Mouse (Mus musculus) myocyte (in vitro differentiated cells): ENCODE data around the gene Etv6. TPM values are rescaled to one million over a fixed set of nuclear protein-coding genes. Genes with fewer than 3 reads are reported as not detected.

Source experiments
- H3K27me3 ChIP-seq: one replicate; pipeline ENCODE4 v1.6.1; 2011; ENCODE audit not compliant: control insufficient read depth, insufficient read depth, insufficient read length
- H3K36me3 ChIP-seq: one replicate; pipeline ENCODE4 v1.6.1; 2011; ENCODE audit not compliant: control insufficient read depth, insufficient read depth
- H3K4me2 ChIP-seq: one replicate; pipeline ENCODE4 v1.6.1; 2011; ENCODE audit warnings: low read depth, control low read depth
- H3K4me3 ChIP-seq: one replicate; pipeline ENCODE4 v1.5.1; 2011; ENCODE audit warnings: mild to moderate bottlenecking, control low read depth, moderate library complexity
- H3K79me2 ChIP-seq: one replicate; pipeline ENCODE4 v1.6.1; 2011; ENCODE audit not compliant: control insufficient read depth, insufficient read depth
- H3ac ChIP-seq: one replicate; pipeline ENCODE4 v1.6.1; 2011; ENCODE audit not compliant: control insufficient read depth, insufficient read length
- CEBPB ChIP-seq: IDR thresholded peaks from 2 replicates; pipeline ENCODE4 v1.6.1; 2011; ENCODE audit warnings: mild to moderate bottlenecking, moderate library complexity; ENCODE audit not compliant: poor library complexity, insufficient read depth, severe bottlenecking
- E2F4 ChIP-seq: IDR thresholded peaks from one replicate; pipeline ENCODE4 v1.6.1; 2011; ENCODE audit warnings: mild to moderate bottlenecking, control low read depth, moderate library complexity; ENCODE audit not compliant: insufficient read depth
- MAX ChIP-seq: IDR thresholded peaks from one replicate; pipeline ENCODE4 v1.6.1; 2011; ENCODE audit warnings: low read depth, mild to moderate bottlenecking, control low read depth
- MYOD1 ChIP-seq, 3 experiments: IDR thresholded peaks; one replicate each; pipeline ENCODE4 v1.6.1; 2011; ENCODE audit warnings: control low read depth in 2 of 3, low read depth in 2 of 3, mild to moderate bottlenecking in 2 of 3, moderate library complexity in 1 of 3; ENCODE audit not compliant: insufficient read length in 2 of 3, control insufficient read depth in 1 of 3
- MYOG ChIP-seq, 3 experiments: IDR thresholded peaks; one replicate each; pipeline ENCODE4 v1.6.1; 2011; ENCODE audit warnings: control low read depth in 2 of 3, low read depth in 2 of 3, mild to moderate bottlenecking in 2 of 3; ENCODE audit not compliant: insufficient read length in 2 of 3, control insufficient read depth in 1 of 3, insufficient read depth in 1 of 3
- POLR2A ChIP-seq: IDR thresholded peaks from one replicate; pipeline ENCODE4 v1.6.1; 2011; ENCODE audit warnings: low read depth, mild to moderate bottlenecking, control low read depth, moderate library complexity; ENCODE audit not compliant: insufficient read length
- POLR2AphosphoS2 ChIP-seq: IDR thresholded peaks from one replicate; pipeline ENCODE4 v1.6.1; 2011; ENCODE audit warnings: low read depth, control low read depth; ENCODE audit not compliant: insufficient read length
- REST ChIP-seq: IDR thresholded peaks from one replicate; pipeline ENCODE4 v1.6.1; 2011; ENCODE audit warnings: mild to moderate bottlenecking, control low read depth, moderate library complexity; ENCODE audit not compliant: insufficient read depth, insufficient read length
- SRF ChIP-seq: IDR thresholded peaks from one replicate; pipeline ENCODE4 v1.6.1; 2011; ENCODE audit warnings: low read depth; ENCODE audit not compliant: control insufficient read depth, insufficient read length
- TCF12 ChIP-seq: IDR thresholded peaks from one replicate; pipeline ENCODE4 v1.6.1; 2011; ENCODE audit warnings: mild to moderate bottlenecking, control low read depth; ENCODE audit not compliant: poor library complexity, insufficient read depth, severe bottlenecking
- TCF3 ChIP-seq: IDR thresholded peaks from one replicate; pipeline ENCODE4 v1.6.1; 2011; ENCODE audit warnings: low read depth, control low read depth; ENCODE audit not compliant: insufficient read length
- USF1 ChIP-seq: IDR thresholded peaks from one replicate; pipeline ENCODE4 v1.6.1; 2011; ENCODE audit warnings: low read depth, mild to moderate bottlenecking, control low read depth, moderate library complexity
- polyA plus RNA-seq: library from polyadenylated mRNA; unstranded; fragments of >200 nt; fragmentation: generic; extraction: Trizol; gene quantifications from one replicate; pipeline ENCODE4 v1.2.1, GENCODE M21; 2012; ENCODE audit warnings: missing spikeins

The Etv6 gene
- polyA plus RNA-seq, 1 experiment, result 6.8 TPM

DNA sequence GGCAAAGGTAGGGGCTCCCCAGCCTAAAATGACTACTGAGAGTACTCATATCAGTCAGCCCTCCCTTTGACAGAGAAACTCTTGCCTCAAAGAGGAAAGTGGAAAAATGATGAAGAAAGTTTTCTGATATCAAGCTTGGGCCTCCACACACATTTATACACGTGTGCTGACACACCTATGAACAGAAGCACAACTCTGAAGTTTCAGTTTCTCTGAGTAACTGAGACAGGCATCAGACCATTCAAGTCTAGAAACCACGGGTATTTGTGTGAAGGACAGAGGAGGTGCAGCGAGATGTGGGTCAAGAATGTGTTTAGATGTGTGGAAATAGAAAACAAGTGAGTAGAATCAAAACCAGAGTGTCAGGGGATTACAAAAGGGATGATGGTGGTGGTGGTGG lies 246.6 kb downstream of the Etv6 start:
- Histone ChIP-seq H3K4me3 (no peak overlapping the region), H3K79me2 (no peaks in the 10 kb centered on the region), H3ac (no peak overlapping the region), H3K27me3 (no peaks in the 10 kb centered on the region), H3K4me2 (no peak overlapping the region), H3K36me3 (no peaks in the 10 kb centered on the region)
- no peak for TF ChIP-seq USF1
- TF ChIP-seq REST, result no peak
- TF ChIP-seq MYOG (IDR thresholded peaks at IDR 0.05; ENCODE audit: control insufficient read depth in 1 of 3, insufficient read depth in 1 of 3, insufficient read length in 2 of 3, low read depth in 2 of 3), result no peak
- TF ChIP-seq MYOD1 (IDR thresholded peaks at IDR 0.05; ENCODE audit: control insufficient read depth in 1 of 3, insufficient read length in 2 of 3, low read depth in 2 of 3), result no peak
- TF ChIP-seq POLR2A, result no peak
- TF ChIP-seq MAX, result no peak

DNA sequence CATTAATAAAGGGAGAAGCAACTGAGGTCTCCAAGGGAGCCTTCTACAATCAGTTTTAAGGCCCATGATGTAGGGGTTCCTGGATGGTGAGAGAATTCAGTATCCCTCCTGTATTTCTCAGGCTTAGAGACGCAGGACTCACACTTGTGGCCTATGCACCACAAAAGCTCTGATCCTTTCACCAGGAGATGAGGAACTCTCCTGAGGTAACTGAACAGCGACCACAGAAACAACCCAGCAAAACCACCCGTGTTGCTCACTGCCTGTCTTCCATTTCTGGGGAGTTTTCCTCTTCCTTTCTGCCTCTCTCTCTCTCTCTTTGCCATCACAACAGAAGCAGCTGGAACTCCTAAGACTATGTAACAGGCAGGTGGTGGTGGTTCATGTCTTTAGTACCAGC lies 256.3 kb downstream of the Etv6 start:
- no peak overlapping the region for H3K4me3 ChIP-seq
- no peaks in the 10 kb centered on the region for H3K79me2 ChIP-seq
- no peak overlapping the region for H3ac ChIP-seq
- no peaks in the 10 kb centered on the region for H3K27me3 ChIP-seq
- no peak overlapping the region for H3K4me2 ChIP-seq
- no peaks in the 10 kb centered on the region for H3K36me3 ChIP-seq
- TF ChIP-seq POLR2AphosphoS2 (no peak), REST (no peak), USF1 (no peak), POLR2A (no peak), CEBPB (no peak), MYOD1 (IDR thresholded peaks at IDR 0.05; ENCODE audit: control insufficient read depth in 1 of 3, insufficient read length in 2 of 3, low read depth in 2 of 3) (no peak), TCF3 (no peak), TCF12 (no peak), SRF (no peak), MYOG (IDR thresholded peaks at IDR 0.05; ENCODE audit: control insufficient read depth in 1 of 3, insufficient read depth in 1 of 3, insufficient read length in 2 of 3, low read depth in 2 of 3) (no peak), E2F4 (no peak), MAX (no peak)

DNA sequence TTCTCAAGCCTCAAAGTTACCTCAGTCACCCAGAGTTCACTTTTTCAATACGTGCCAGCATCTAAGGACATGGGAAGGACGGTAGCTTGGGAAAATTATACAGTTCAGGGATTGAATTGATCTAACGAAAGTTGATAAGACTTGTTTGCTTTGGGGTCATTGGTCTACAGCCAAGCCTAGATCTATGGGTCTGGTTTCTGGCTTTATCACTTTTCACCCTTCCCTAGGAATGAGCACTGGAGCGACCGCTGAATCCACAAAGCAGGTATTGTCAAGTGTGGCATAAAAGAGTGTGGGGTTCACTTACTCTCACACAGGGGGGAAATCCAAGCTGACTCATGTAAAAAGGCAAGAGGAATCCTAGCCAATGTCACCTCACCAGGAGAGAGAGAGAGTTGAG lies 256.9 kb downstream of the Etv6 start:
- Histone ChIP-seq H3K4me3 (no peak overlapping the region), H3ac (no peak overlapping the region), H3K27me3 (no peaks in the 10 kb centered on the region), H3K4me2 (no peak overlapping the region), H3K79me2 (no peaks in the 10 kb centered on the region), H3K36me3 (no peaks in the 10 kb centered on the region)
- TF ChIP-seq MYOD1 (IDR thresholded peaks at IDR 0.05; ENCODE audit: control insufficient read depth in 1 of 3, insufficient read length in 2 of 3, low read depth in 2 of 3) (no peak), REST (no peak), TCF3 (no peak), CEBPB (no peak), USF1 (no peak), SRF (no peak), TCF12 (no peak), POLR2AphosphoS2 (no peak), POLR2A (no peak), E2F4 (no peak), MYOG (IDR thresholded peaks at IDR 0.05; ENCODE audit: control insufficient read depth in 1 of 3, insufficient read depth in 1 of 3, insufficient read length in 2 of 3, low read depth in 2 of 3) (no peak), MAX (no peak)

GRCm38 (mm10) chr6:134293615-134294508 lies 258.4 kb downstream of the Etv6 start:
- Histone ChIP-seq H3K36me3 (no peaks in the 10 kb centered on the region), H3K4me2 (no peak overlapping the region), H3K27me3 (no peaks in the 10 kb centered on the region), H3ac (no peak overlapping the region), H3K4me3 (no peak overlapping the region), H3K79me2 (no peaks in the 10 kb centered on the region)
- TF ChIP-seq E2F4, result no peak
- TF ChIP-seq CEBPB, result no peak
- TF ChIP-seq TCF12, result no peak
- no peak for TF ChIP-seq REST
- no peak for TF ChIP-seq SRF
- no peak for TF ChIP-seq POLR2A
- no peak for TF ChIP-seq USF1
- no peak for TF ChIP-seq MAX
- no peak for TF ChIP-seq MYOD1 (IDR thresholded peaks at IDR 0.05; ENCODE audit: control insufficient read depth in 1 of 3, insufficient read length in 2 of 3, low read depth in 2 of 3)
- TF ChIP-seq TCF3, result no peak
- TF ChIP-seq POLR2AphosphoS2, result no peak
- TF ChIP-seq MYOG (IDR thresholded peaks at IDR 0.05; ENCODE audit: control insufficient read depth in 1 of 3, insufficient read depth in 1 of 3, insufficient read length in 2 of 3, low read depth in 2 of 3), result no peak
